Mouse (Mus musculus) neural tube, embryonic 14.5 days (tissue): ENCODE data around the gene 0610010K14Rik. TPM values are rescaled to one million over a fixed set of nuclear protein-coding genes. Genes with fewer than 3 reads are reported as not detected.

Experiments used
- ATAC-seq: fragments of 200-750 bp; cut with Nextera tagmentation; 2 replicates; pipeline ENCODE4 v1.8.0; 2017; ENCODE audit warnings: low read depth, mild to moderate bottlenecking, moderate TSS enrichment, moderate library complexity
- H3K27ac ChIP-seq: fragments of 300-500 bp; sonication (generic); 2 replicates; pipeline ENCODE4 v1.5.1; 2014; ENCODE audit warnings: low read depth, mild to moderate bottlenecking, control low read depth, low read length, moderate library complexity, mixed read lengths
- H3K27me3 ChIP-seq: fragments of 300-500 bp; sonication (generic); 2 replicates; pipeline ENCODE4 v1.6.1; 2014; ENCODE audit warnings: low read length; ENCODE audit not compliant: control insufficient read depth, insufficient read depth
- H3K36me3 ChIP-seq: fragments of 300-500 bp; sonication (generic); 2 replicates; pipeline ENCODE4 v1.6.1; 2014; ENCODE audit warnings: low read length, mixed read lengths; ENCODE audit not compliant: control insufficient read depth, insufficient read depth
- H3K4me1 ChIP-seq: fragments of 300-500 bp; sonication (generic); 2 replicates; pipeline ENCODE4 v1.6.1; 2014; ENCODE audit warnings: low read length; ENCODE audit not compliant: control insufficient read depth, insufficient read depth
- H3K4me2 ChIP-seq: fragments of 300-500 bp; sonication (generic); 2 replicates; pipeline ENCODE4 v1.6.1; 2014; ENCODE audit warnings: mild to moderate bottlenecking, low read depth, low read length, control low read depth
- H3K4me3 ChIP-seq: fragments of 300-500 bp; sonication (generic); 2 replicates; pipeline ENCODE4 v1.5.1; 2014; ENCODE audit warnings: low read depth, low read length, control low read depth, mixed read lengths
- H3K9ac ChIP-seq: fragments of 300-500 bp; sonication (generic); replicated peaks from 2 replicates; pipeline ENCODE4 v1.6.1; 2014; ENCODE audit warnings: low read depth, mild to moderate bottlenecking, control low read depth, low read length, mixed read lengths
- H3K9me3 ChIP-seq: fragments of 300-500 bp; sonication (generic); 2 replicates; pipeline ENCODE4 v1.6.1; 2016; ENCODE audit warnings: low read length; ENCODE audit not compliant: control insufficient read depth
- WGBS: fragments of 180-500 bp; shearing (Covaris S2); extraction: QIAGEN DNeasy Blood & Tissue Kit; methylation state at CpG from one replicate; pipeline ENCODE4 v1.1.7; 2014; 5-methylcytosine and 5-hydroxymethylcytosine counted together
- polyA plus RNA-seq: library from polyadenylated mRNA; unstranded; fragments of >200 nt; fragmentation: Nextera tagmentation; extraction: Ambion mirVana; gene quantifications from 2 replicates; pipeline ENCODE4 v1.2.1, GENCODE M21; 2014

Gene 0610010K14Rik
- polyA plus RNA-seq = 160 and 161 TPM in 2 replicates

DNA sequence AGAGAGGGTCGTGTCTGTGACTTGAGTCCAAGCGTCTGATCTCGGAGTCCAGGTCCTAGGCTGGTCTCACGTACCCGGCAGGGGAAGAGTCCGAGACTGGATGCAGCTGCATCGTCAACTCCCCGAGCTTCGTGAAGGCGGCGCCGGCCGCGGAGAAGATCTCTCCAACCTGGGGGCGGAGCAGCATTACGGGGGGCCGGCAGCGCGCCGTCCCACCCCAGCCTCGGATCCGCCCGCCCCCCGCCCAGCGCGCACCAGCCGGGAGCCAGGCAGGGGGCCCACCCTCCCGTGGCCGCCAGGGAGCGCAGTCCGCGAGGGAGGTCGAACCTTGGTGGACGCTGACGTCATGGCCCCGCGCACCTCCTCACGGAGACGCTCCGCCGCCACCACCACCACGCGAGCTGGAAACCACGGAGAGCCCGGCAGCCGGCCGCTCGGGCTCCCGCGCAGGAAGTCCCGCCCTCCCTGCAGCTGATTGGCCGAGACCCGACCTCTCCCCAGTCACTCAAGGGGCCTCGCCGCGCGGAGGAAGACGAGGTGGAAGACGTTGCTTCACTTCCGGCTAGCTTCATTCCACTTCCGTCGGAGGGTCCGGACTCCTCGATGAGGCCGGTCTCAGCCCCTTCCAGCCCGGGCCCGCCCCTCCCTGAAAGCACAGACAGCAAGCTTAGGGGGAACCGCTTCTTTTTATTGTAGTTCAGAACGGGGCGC lies at the start of gene 0610010K14Rik:
TSS of gene 0610010K14Rik (minus strand) at position 458 of the 711 bp plus-strand sequence.
- under 1% methylated on average over 68 of the region's 70 CpGs for WGBS

DNA sequence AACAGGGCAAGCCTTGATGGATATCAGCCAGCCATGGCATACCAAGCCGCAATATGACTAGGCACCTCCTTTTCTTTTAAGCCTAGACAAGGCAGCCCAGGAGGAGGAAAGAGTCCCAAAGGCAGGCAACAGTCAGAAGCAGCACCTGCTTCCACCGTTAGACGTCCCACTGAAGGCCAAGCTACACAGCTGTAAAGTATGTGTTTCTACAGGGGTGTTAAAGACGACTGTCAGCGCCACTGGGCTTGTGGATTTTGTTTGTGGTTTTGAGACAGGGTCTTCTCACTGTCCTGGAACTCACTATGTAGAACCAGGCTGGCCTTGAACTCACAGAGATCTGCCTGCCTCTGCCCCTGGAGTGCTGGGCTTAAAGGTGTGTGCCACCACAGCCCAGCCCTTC lies 48.0 kb upstream of the 0610010K14Rik start:
- no peaks in the 10 kb centered on the region for H3K36me3 ChIP-seq
- H3K4me2 ChIP-seq = no peak overlapping the region
- no peak overlapping the region for H3K27ac ChIP-seq
- H3K4me1 ChIP-seq = no peaks in the 10 kb centered on the region
- H3K27me3 ChIP-seq = no peaks in the 10 kb centered on the region
- WGBS = 76% methylated on average over 5 of the region's 5 CpGs
- H3K9me3 ChIP-seq = no peaks in the 10 kb centered on the region
- no peak for ATAC-seq
- H3K4me3 ChIP-seq = no peak overlapping the region
- H3K9ac ChIP-seq = no peak overlapping the region

More for the DNA sequence above, at the start of gene 0610010K14Rik:
- H3K9me3 ChIP-seq = no peaks in the 10 kb centered on the region
- no peaks in the 10 kb centered on the region for H3K27me3 ChIP-seq
- H3K36me3 ChIP-seq = peaks cover 11% of the 10 kb centered on the region; the same call in 1 of the 2 replicates
- peaks cover 27% of the 10 kb centered on the region for H3K4me1 ChIP-seq
- H3K4me2 ChIP-seq = peak within 1 kb of the TSS; percentile 99
- peak within 1 kb of the TSS; percentile 93 for H3K4me3 ChIP-seq
- peak within 1 kb of the TSS; percentile 76 for H3K9ac ChIP-seq
- H3K27ac ChIP-seq = peak within 1 kb of the TSS; percentile 93
- ATAC-seq = peak; percentile 93

DNA sequence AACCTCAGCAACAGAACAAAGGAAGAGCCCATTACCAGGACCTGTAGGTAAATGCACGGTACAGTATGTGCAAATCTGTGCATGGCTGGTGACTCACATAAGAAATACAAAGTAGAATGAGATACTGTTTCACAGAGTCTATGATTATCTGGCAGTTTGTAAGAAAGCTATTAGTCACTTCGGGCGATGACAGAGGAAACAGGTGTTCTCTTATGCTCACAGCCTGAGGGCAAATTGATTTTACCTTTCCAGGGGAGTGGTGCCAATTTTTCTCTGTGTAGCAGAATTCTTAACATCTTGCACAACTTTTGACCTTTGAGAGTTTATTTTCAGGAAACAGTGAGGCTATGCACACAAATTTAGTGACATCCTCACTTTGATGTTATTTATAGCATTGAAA lies 47.0 kb upstream of the 0610010K14Rik start:
- H3K4me3 ChIP-seq = no peak overlapping the region
- H3K4me1 ChIP-seq = no peaks in the 10 kb centered on the region
- H3K9me3 ChIP-seq = no peaks in the 10 kb centered on the region
- no peak for ATAC-seq
- no peaks in the 10 kb centered on the region for H3K27me3 ChIP-seq
- H3K4me2 ChIP-seq = no peak overlapping the region
- no peak overlapping the region for H3K27ac ChIP-seq
- H3K9ac ChIP-seq = no peak overlapping the region
- 83% methylated on average over 3 of the region's 3 CpGs for WGBS
- no peaks in the 10 kb centered on the region for H3K36me3 ChIP-seq

DNA sequence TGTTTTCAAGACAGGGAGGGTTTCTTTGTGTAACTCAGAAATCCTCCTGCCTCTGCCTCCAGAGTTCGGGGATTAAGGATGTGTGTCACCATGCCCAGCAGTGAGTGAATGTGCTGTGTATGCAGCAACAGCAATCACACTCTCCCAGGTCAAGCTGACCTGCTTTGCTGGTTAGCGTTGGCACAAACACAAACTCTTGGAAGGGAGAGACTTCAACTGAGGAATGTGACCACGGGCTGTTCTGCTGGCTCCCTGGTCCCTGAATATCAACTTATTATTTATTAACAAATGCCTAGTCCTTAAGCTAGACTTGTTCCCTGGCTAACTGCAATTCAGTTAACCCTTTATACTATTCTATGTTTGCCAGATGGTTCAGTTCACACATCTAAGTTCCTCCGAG lies 46.0 kb upstream of the 0610010K14Rik start:
- H3K9ac ChIP-seq = no peak overlapping the region
- H3K4me3 ChIP-seq = no peak overlapping the region
- no peak overlapping the region for H3K4me2 ChIP-seq
- H3K36me3 ChIP-seq = no peaks in the 10 kb centered on the region
- no peaks in the 10 kb centered on the region for H3K27me3 ChIP-seq
- H3K4me1 ChIP-seq = no peaks in the 10 kb centered on the region
- no peaks in the 10 kb centered on the region for H3K9me3 ChIP-seq
- no peak for ATAC-seq
- H3K27ac ChIP-seq = no peak overlapping the region
- 90% methylated on average over 4 of the region's 4 CpGs for WGBS

DNA sequence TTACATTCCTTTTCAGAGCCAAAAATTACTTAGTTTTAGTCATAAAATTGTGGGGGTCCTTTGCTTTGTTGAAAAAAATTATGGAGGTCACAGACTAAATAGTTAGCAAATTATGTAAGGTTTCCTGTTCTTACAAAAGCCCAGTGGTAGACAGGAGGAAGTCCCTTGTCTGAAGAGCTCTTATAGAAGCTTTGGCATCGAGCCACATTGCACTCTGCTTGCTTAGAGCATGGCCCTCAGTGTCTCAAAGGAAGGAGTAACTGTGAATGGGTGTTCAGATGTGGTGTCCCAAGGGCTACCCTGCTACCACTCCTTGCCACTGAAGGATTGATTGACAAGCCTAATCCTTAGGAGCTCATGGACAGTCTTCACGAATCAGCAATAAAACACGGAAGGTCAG lies 42.7 kb upstream of the 0610010K14Rik start:
- WGBS = 77% methylated on average over 3 of the region's 3 CpGs
- Histone ChIP-seq H3K4me1 (no peaks in the 10 kb centered on the region), H3K9ac (no peak overlapping the region), H3K36me3 (no peaks in the 10 kb centered on the region), H3K27ac (no peak overlapping the region), H3K4me3 (no peak overlapping the region), H3K27me3 (no peaks in the 10 kb centered on the region), H3K4me2 (no peak overlapping the region), H3K9me3 (no peaks in the 10 kb centered on the region)
- ATAC-seq = no peak

DNA sequence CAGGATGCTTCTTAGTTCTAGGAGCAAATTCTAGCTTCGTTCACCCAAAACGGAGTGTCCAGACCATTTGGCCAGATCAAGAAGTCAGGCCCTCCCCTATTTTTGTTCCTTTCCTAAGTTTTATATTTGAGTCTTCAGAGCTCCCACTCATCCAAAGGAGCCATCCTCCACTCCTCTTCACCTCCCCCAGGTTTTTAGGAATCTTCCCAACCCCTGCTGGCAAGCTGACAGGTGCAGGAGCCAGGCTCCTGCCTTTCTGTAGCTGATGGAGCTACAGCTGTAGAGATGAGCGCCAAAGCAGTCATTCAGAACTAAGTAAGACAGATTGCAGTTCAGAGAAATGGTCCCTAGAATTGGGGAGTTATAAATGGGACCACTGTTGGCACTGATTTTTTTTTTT lies 41.2 kb upstream of the 0610010K14Rik start:
- Histone ChIP-seq H3K9me3 (no peaks in the 10 kb centered on the region), H3K27me3 (no peaks in the 10 kb centered on the region), H3K27ac (no peak overlapping the region), H3K36me3 (no peaks in the 10 kb centered on the region), H3K4me3 (no peak overlapping the region), H3K4me2 (no peak overlapping the region), H3K9ac (no peak overlapping the region), H3K4me1 (no peaks in the 10 kb centered on the region)
- WGBS = 78% methylated on average over 3 of the region's 3 CpGs
- no peak for ATAC-seq

DNA sequence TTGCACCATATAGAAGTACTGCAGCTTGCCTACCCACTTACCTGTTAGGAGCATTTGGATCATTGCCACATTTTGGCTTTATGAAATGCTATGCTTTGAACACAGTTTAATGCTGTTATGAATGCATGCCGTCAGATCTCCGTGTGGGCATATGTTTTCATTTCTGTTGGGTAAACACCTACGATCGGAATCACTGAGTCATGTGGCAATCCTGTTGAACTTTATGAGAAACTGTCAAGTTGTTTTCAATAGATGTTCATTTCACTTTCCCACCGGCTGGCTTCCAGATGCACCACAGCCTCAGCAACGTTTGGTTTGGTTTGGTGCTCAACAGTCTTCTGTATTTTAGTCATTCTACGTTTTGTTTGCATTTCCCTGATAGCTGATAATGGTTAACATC lies 33.9 kb upstream of the 0610010K14Rik start:
- Histone ChIP-seq H3K36me3 (no peaks in the 10 kb centered on the region), H3K4me1 (no peaks in the 10 kb centered on the region), H3K4me2 (no peak overlapping the region), H3K27ac (no peak overlapping the region), H3K27me3 (no peaks in the 10 kb centered on the region), H3K9ac (no peak overlapping the region), H3K4me3 (no peak overlapping the region), H3K9me3 (no peaks in the 10 kb centered on the region)
- 86% methylated on average over 7 of the region's 7 CpGs for WGBS
- no peak for ATAC-seq

DNA sequence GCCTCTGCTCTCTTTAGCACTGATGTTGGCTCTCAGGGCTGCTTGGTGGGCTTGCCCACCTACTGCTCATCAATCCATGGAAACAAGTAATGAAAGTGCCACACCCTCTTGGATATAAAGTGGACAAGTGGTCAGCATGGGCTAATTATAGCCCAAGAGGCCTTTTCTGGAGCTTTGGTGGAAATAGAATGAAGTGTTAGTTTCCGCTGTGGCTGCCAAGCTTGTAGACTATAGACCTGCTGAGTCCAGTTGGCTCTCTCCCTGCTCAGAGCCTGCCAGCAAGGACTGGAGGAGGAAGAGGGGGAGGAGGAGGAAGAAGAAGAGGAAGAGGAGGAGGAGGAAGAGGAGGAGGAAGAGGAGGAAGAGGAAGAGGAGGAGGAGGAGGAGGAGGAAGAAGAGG lies 28.7 kb upstream of the 0610010K14Rik start:
- 85% methylated on average over 1 of the region's 1 CpGs for WGBS
- no peak overlapping the region for H3K4me3 ChIP-seq
- no peaks in the 10 kb centered on the region for H3K9me3 ChIP-seq
- no peak overlapping the region for H3K27ac ChIP-seq
- no peak overlapping the region for H3K4me2 ChIP-seq
- no peaks in the 10 kb centered on the region for H3K4me1 ChIP-seq
- no peaks in the 10 kb centered on the region for H3K36me3 ChIP-seq
- no peaks in the 10 kb centered on the region for H3K27me3 ChIP-seq
- no peak for ATAC-seq
- no peak overlapping the region for H3K9ac ChIP-seq

DNA sequence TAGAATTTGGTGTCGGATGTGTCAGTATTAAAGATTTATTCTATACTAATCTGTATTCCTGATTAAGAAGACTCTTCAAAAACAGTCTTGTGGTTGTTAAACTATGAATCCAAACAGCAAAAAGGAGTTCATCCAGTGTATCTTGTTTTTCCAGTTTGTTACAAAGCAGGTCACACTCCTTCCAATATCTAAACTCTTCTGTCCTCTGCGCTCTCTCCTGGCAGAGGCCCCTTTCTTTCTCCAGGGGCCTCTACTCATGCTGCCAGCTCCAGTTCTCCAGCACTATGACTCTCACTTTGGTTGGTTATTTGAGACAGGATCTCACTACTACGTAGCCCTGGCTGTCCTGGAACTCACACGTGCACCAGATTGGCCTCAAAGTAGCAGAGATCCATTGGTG lies 28.1 kb upstream of the 0610010K14Rik start:
- Histone ChIP-seq H3K9ac (no peak overlapping the region), H3K4me3 (no peak overlapping the region), H3K4me1 (no peaks in the 10 kb centered on the region), H3K36me3 (no peaks in the 10 kb centered on the region), H3K9me3 (no peaks in the 10 kb centered on the region), H3K27ac (no peak overlapping the region), H3K4me2 (no peak overlapping the region), H3K27me3 (no peaks in the 10 kb centered on the region)
- ATAC-seq = no peak
- 78% methylated on average over 4 of the region's 4 CpGs for WGBS
